Mouse (Mus musculus): ENCODE data around the gene Lrrc8e. TPM values are rescaled to one million over a fixed set of nuclear protein-coding genes. Genes with fewer than 3 reads are reported as not detected.
"Not testable (repeated sequence)": the region's sequence is repeated elsewhere in the genome, so short reads cannot be mapped to it uniquely, and the experiment has no call there.

Lrrc8e gene
- polyA plus RNA-seq, 1 experiment, result not detected

DNA sequence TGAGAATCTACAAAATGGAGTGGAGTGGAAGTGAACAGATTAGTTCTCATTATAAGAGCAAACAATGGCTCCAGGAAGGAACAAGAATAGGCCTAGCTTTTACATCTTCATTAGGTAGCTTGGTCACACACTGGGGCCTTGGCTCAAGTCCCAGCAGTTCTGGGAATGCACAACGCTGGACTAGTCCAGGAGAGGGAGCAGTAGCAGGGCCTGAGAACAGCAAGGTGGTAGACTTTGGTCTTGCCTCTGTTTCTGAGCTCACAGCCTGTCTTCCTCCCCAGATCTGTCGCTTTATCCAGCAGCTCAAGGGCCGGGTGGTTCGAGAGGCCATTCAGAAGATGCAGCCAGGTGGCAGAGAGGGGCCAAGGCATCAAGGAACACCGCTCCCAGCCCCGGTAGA, 27.4 kb downstream of the Lrrc8e start:
- no peaks in the 10 kb centered on the region for H3K27me3 ChIP-seq (ENCODE audit: control insufficient read depth, insufficient read depth, low read length)
- TF ChIP-seq POLR2A (IDR thresholded peaks at IDR 0.05; ENCODE audit: borderline replicate concordance, insufficient read depth, low read length) (no peak), CTCF (IDR thresholded peaks at IDR 0.05; ENCODE audit: borderline replicate concordance, insufficient read depth, low read depth, low read length) (peak; percentile 62)
- DNase-seq, result peak; percentile 76 to 82
- 21% methylated on average over 6 of the region's 6 CpGs for WGBS
- no peak overlapping the region for H3K27ac ChIP-seq (ENCODE audit: insufficient read depth, low read length)
- no peak overlapping the region for H3K4me3 ChIP-seq (replicated peaks; ENCODE audit: insufficient read depth, low read depth, low read length)
- H3K4me1 ChIP-seq (ENCODE audit: control insufficient read depth, insufficient read depth, low read length), result peaks cover 16% of the 10 kb centered on the region

DNA sequence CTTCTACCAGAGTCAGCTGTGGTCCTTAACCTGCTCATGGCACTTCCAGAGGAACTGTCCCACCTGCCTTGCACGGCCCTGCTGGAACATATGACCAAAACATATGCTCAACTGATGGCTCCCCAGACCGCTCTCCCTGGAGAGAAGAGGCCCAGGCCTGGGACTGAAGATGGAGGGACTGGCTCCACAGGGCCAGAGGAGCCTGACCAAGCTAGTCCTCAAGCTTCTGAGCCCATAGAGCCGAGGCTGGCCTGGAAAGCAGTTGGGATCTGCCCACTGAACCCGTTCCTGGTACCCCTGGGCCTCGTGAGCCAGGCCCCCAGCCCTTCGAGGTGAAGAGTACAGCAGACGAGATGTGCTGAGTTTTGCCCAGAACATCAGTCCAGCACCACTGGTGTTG, 28.8 kb downstream of the Lrrc8e start:
- H3K4me1 ChIP-seq (ENCODE audit: control insufficient read depth, insufficient read depth, low read length), result peaks cover 12% of the 10 kb centered on the region
- DNase-seq; H3K27ac ChIP-seq (ENCODE audit: insufficient read depth, low read length); H3K4me3 ChIP-seq (replicated peaks; ENCODE audit: insufficient read depth, low read depth, low read length); H3K27me3 ChIP-seq (ENCODE audit: control insufficient read depth, insufficient read depth, low read length): not testable (repeated sequence)
- 73% methylated on average over 7 of the region's 7 CpGs for WGBS

DNA sequence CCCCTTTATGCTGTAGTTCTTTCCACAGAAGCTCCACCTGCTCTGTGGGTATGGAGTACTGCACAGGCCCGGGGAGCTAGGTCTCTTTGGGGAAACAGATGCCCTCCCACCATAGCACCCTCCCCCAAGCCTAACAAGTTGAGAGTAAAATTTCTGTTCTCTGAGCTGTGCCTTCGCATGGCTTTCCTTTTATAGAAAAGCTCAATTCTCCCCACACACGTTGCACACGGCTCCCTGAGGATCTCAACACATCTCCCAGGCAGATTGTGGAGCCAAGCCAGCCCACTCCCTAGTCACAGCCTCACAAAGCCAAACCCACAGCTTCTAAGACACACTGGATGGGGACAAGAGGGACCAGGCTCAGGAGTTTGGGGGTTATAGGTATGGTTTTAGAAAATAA, 30.3 kb downstream of the Lrrc8e start:
- no peak for TF ChIP-seq POLR2A (IDR thresholded peaks at IDR 0.05; ENCODE audit: borderline replicate concordance, insufficient read depth, low read length)
- no peak for TF ChIP-seq CTCF (IDR thresholded peaks at IDR 0.05; ENCODE audit: borderline replicate concordance, insufficient read depth, low read depth, low read length)
- no peaks in the 10 kb centered on the region for H3K27me3 ChIP-seq (ENCODE audit: control insufficient read depth, insufficient read depth, low read length)
- DNase-seq, result no peak
- H3K27ac ChIP-seq (ENCODE audit: insufficient read depth, low read length), result no peak overlapping the region
- H3K4me3 ChIP-seq (replicated peaks; ENCODE audit: insufficient read depth, low read depth, low read length), result no peak overlapping the region
- peaks cover 12% of the 10 kb centered on the region for H3K4me1 ChIP-seq (ENCODE audit: control insufficient read depth, insufficient read depth, low read length)
- WGBS, result 18% methylated on average over 4 of the region's 4 CpGs

DNA sequence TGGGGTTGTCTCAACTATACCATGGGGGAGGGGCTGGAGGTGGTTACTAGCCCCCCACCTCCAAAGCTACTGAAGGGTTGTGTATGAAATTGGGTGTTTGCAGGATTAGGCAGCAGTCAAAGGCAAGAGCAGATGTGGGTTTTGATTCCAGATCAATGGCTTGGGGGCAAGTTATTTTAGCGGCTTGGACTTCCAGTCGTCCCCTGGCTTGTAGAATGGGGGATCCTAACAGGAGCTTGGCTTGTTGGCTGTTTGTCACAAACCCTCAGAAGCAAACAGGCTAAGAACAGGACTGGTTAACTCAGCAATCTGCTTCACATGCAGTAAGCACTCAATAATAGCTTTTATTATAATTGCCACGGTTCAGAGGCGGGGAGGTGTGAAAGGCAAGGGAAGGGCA, 30.7 kb downstream of the Lrrc8e start:
- peaks cover 11% of the 10 kb centered on the region for H3K4me1 ChIP-seq (ENCODE audit: control insufficient read depth, insufficient read depth, low read length)
- H3K4me3 ChIP-seq (replicated peaks; ENCODE audit: insufficient read depth, low read depth, low read length), result no peak overlapping the region
- no peak for TF ChIP-seq CTCF (IDR thresholded peaks at IDR 0.05; ENCODE audit: borderline replicate concordance, insufficient read depth, low read depth, low read length)
- H3K27ac ChIP-seq (ENCODE audit: insufficient read depth, low read length), result no peak overlapping the region
- WGBS, result 66% methylated on average over 4 of the region's 4 CpGs
- no peaks in the 10 kb centered on the region for H3K27me3 ChIP-seq (ENCODE audit: control insufficient read depth, insufficient read depth, low read length)
- no peak for DNase-seq

DNA sequence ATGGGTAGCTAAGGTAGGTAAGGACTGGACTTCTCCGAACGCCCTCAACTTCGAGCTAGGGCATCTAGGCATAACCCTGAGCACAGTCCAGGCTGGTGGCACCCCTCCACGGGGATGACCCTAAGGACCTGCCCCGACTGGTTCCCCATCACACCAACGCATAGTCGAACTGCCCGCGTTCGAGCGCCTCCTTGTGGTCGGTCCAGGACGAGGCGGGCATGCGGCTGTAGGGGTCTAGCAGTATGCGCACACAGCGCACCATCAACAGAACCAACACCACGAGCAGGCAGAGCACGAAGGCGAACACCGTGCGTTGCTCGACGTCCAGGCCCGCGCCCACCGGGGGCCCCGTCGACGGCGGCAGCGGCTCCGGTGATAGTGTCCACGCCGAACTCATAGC, 31.6 kb downstream of the Lrrc8e start:
- TF ChIP-seq CTCF (IDR thresholded peaks at IDR 0.05; ENCODE audit: borderline replicate concordance, insufficient read depth, low read depth, low read length), result peak; percentile 70
- no peak for TF ChIP-seq POLR2A (IDR thresholded peaks at IDR 0.05; ENCODE audit: borderline replicate concordance, insufficient read depth, low read length)
- WGBS, result 3% methylated on average over 35 of the region's 35 CpGs
- H3K4me1 ChIP-seq (ENCODE audit: control insufficient read depth, insufficient read depth, low read length), result peaks cover 8% of the 10 kb centered on the region
- DNase-seq, result peak; percentile 45 to 63
- peak overlapping the region; percentile 18 for H3K4me3 ChIP-seq (replicated peaks; ENCODE audit: insufficient read depth, low read depth, low read length)
- no peaks in the 10 kb centered on the region for H3K27me3 ChIP-seq (ENCODE audit: control insufficient read depth, insufficient read depth, low read length)
- no peak overlapping the region for H3K27ac ChIP-seq (ENCODE audit: insufficient read depth, low read length)

DNA sequence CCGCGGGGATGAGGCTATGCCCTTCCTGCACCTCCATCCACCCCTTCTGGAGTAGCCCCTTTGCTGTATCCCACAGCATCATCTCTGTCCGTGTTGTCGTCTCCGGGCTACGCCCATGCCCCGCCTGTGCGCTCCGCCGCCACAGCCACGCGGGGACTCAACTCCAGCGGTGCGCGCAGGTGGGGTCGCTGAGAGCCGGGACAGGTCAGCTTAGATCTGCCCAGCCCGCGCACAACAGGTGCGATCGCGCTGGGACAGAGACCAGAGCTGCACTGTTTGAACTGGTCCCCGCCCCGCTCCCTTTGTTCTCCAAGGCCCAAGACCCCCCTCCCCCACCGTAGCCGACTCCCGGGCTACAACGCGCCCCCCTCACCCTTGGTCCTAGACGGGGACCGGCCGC, 32.1 kb downstream of the Lrrc8e start:
- H3K4me1 ChIP-seq (ENCODE audit: control insufficient read depth, insufficient read depth, low read length), result peaks cover 8% of the 10 kb centered on the region
- under 1% methylated on average over 32 of the region's 32 CpGs for WGBS
- H3K27me3 ChIP-seq (ENCODE audit: control insufficient read depth, insufficient read depth, low read length), result no peaks in the 10 kb centered on the region
- no peak overlapping the region for H3K27ac ChIP-seq (ENCODE audit: insufficient read depth, low read length)
- TF ChIP-seq CTCF (IDR thresholded peaks at IDR 0.05; ENCODE audit: borderline replicate concordance, insufficient read depth, low read depth, low read length) (no peak), POLR2A (IDR thresholded peaks at IDR 0.05; ENCODE audit: borderline replicate concordance, insufficient read depth, low read length) (no peak)
- peak overlapping the region; percentile 18 for H3K4me3 ChIP-seq (replicated peaks; ENCODE audit: insufficient read depth, low read depth, low read length)
- peak in 1 of 2 experiments; percentile 37 for DNase-seq

DNA sequence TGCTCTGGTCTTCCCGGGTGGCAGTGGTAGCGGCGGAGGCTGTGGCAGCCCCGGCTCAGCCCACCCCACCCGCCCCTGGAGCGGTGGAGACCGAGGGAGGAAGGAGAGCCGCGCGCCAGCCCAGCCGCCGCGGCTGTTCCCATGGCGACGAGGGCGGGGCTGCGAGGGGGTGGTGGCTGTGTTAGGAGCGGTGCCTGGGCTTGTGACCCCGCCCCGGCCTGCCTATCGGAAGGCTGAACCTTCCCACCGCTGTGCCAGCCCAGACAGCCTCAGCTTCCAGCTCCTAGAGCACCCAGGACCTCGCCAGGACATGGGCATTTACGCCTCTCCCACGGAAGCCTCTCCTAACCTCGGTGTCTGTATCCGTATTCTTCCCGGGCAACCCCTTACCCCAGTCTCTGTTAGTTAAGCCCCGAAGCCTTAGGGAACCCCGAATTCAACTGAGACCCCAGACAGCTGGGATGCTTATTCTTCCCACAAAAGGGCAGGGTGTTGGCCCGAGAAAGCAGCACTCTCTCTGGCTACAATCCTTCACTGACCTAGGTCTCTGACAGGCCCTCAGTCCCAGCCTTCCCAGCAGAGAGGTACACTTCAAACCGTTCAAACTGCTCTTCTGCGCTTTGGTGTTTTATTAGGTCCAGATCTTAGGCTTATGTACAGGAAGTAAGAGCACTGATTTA, 32.6 kb downstream of the Lrrc8e start, which contains the start of gene Ctxn1:
Gene Ctxn1, minus strand, starts transcription at position 150 of the 680 bp plus-strand sequence.
- Histone ChIP-seq H3K4me1 (ENCODE audit: control insufficient read depth, insufficient read depth, low read length) (peaks cover 5% of the 10 kb centered on the region; the same call in 1 of the 2 replicates), H3K27ac (ENCODE audit: insufficient read depth, low read length) (no peak within 1 kb of the TSS), H3K4me3 (replicated peaks; ENCODE audit: insufficient read depth, low read depth, low read length) (peak within 1 kb of the TSS; percentile 18), H3K27me3 (ENCODE audit: control insufficient read depth, insufficient read depth, low read length) (no peaks in the 10 kb centered on the region)
- 7% methylated on average over 33 of the region's 33 CpGs for WGBS
- TF ChIP-seq POLR2A (IDR thresholded peaks at IDR 0.05; ENCODE audit: borderline replicate concordance, insufficient read depth, low read length) (no peak), CTCF (IDR thresholded peaks at IDR 0.05; ENCODE audit: borderline replicate concordance, insufficient read depth, low read depth, low read length) (no peak)
- DNase-seq, result peak; percentile 70 to 73

DNA sequence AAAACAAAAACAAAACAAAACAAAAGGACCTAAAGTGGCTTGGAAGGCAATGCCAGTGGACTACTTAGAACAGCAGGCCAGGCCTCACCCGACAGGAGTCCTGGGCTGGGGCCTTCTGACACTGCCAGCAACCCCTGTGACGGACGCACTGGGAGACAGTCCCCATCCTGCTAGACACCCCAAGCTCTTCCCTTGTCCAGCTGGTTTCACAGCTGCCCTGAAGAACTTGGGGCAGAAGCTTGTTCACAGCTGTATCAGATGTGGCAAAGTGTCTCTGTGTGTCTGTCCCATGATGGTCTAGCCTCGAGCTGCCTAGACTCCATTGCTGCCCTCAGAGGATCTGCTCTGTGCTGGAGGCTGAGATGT, 33.2 kb downstream of the Lrrc8e start:
- TF ChIP-seq POLR2A (IDR thresholded peaks at IDR 0.05; ENCODE audit: borderline replicate concordance, insufficient read depth, low read length) (no peak), CTCF (IDR thresholded peaks at IDR 0.05; ENCODE audit: borderline replicate concordance, insufficient read depth, low read depth, low read length) (no peak)
- H3K4me1 ChIP-seq (ENCODE audit: control insufficient read depth, insufficient read depth, low read length), result peaks cover 5% of the 10 kb centered on the region; the same call in 1 of the 2 replicates
- H3K4me3 ChIP-seq (replicated peaks; ENCODE audit: insufficient read depth, low read depth, low read length), result no peak overlapping the region
- H3K27ac ChIP-seq (ENCODE audit: insufficient read depth, low read length), result no peak overlapping the region
- 70% methylated on average over 4 of the region's 4 CpGs for WGBS
- no peaks in the 10 kb centered on the region for H3K27me3 ChIP-seq (ENCODE audit: control insufficient read depth, insufficient read depth, low read length)
- DNase-seq, result no peak
